Mouse (Mus musculus) midbrain, embryonic 12.5 days (tissue): ENCODE measurements around the gene Cep128. TPM values are rescaled to one million over a fixed set of nuclear protein-coding genes. Genes with fewer than 3 reads are reported as not detected.

Source experiments
- ATAC-seq: fragments of 200-750 bp; cut with Nextera tagmentation; 2 replicates; pipeline ENCODE4 v1.8.0; 2017; ENCODE audit warnings: low read depth, moderate TSS enrichment, moderate library complexity; ENCODE audit not compliant: low FRiP score
- H3K27ac ChIP-seq: fragments of 300-500 bp; sonication (generic); replicated peaks from 2 replicates; pipeline ENCODE4 v1.5.1; 2016; ENCODE audit warnings: mild to moderate bottlenecking
- H3K27me3 ChIP-seq: fragments of 300-500 bp; sonication (generic); 2 replicates; pipeline ENCODE4 v1.6.1; 2016; ENCODE audit warnings: mild to moderate bottlenecking
- H3K36me3 ChIP-seq: fragments of 300-500 bp; sonication (generic); 2 replicates; pipeline ENCODE4 v1.6.1; 2016
- H3K4me1 ChIP-seq: fragments of 300-500 bp; sonication (generic); 2 replicates; pipeline ENCODE4 v1.6.1; 2016
- H3K4me2 ChIP-seq: fragments of 300-500 bp; sonication (generic); replicated peaks from 2 replicates; pipeline ENCODE4 v1.6.1; 2016; ENCODE audit warnings: mild to moderate bottlenecking, moderate library complexity
- H3K4me3 ChIP-seq: fragments of 300-500 bp; sonication (generic); 2 replicates; pipeline ENCODE4 v1.5.1; 2016; ENCODE audit warnings: mild to moderate bottlenecking
- H3K9ac ChIP-seq: fragments of 300-500 bp; sonication (generic); replicated peaks from 2 replicates; pipeline ENCODE4 v1.6.1; 2016; ENCODE audit warnings: mild to moderate bottlenecking, moderate library complexity
- H3K9me3 ChIP-seq: fragments of 300-500 bp; sonication (generic); 2 replicates; pipeline ENCODE4 v1.6.1; 2016; ENCODE audit warnings: mild to moderate bottlenecking
- WGBS: fragments of 180-500 bp; shearing (Covaris S2); methylation state at CpG from one replicate; pipeline ENCODE4 v1.1.7; 2016; 5-methylcytosine and 5-hydroxymethylcytosine counted together
- polyA plus RNA-seq: library from polyadenylated mRNA; unstranded; fragments of >200 nt; fragmentation: Nextera tagmentation; extraction: Ambion mirVana; gene quantifications from 2 replicates; pipeline ENCODE4 v1.2.1, GENCODE M21; 2016

The Cep128 gene
- polyA plus RNA-seq: 8.5 and 10.1 TPM in 2 replicates

- Histone ChIP-seq H3K4me1 (peaks cover 4% of the 10 kb centered on the region; the same call in 1 of the 2 replicates), H3K4me2 (peak within 1 kb of the TSS; percentile 96), H3K36me3 (no peaks in the 10 kb centered on the region), H3K27me3 (no peaks in the 10 kb centered on the region), H3K4me3 (peak within 1 kb of the TSS; percentile 67), H3K9me3 (no peaks in the 10 kb centered on the region), H3K9ac (peak within 1 kb of the TSS; percentile 59; the same call in 1 of the 2 replicates), H3K27ac (no peak within 1 kb of the TSS)
- 1% methylated on average over 27 of the region's 27 CpGs for WGBS
- ATAC-seq: peak; percentile 100
These were observed at the start of gene Cep128, which contains the start of gene Tshr for GRCm38 (mm10) chr12:91384281-91385017. Cep128 (minus strand) TSS chr12:91384409. Tshr (plus strand) TSS chr12:91384563.

- no peak overlapping the region for H3K4me2 ChIP-seq
- H3K4me3 ChIP-seq: no peak overlapping the region
- WGBS: 51% methylated on average over 2 of the region's 2 CpGs
- peaks cover 4% of the 10 kb centered on the region; the same call in 1 of the 2 replicates for H3K27me3 ChIP-seq
- no peak overlapping the region for H3K27ac ChIP-seq
- H3K36me3 ChIP-seq: no peaks in the 10 kb centered on the region
- H3K4me1 ChIP-seq: no peaks in the 10 kb centered on the region
- no peaks in the 10 kb centered on the region for H3K9me3 ChIP-seq
- no peak overlapping the region for H3K9ac ChIP-seq
- no peak for ATAC-seq
These were observed 42.9 kb upstream of the Cep128 start for GRCm38 (mm10) chr12:91427129-91427528.

- no peaks in the 10 kb centered on the region for H3K4me1 ChIP-seq
- no peak overlapping the region for H3K9ac ChIP-seq
- H3K9me3 ChIP-seq: no peaks in the 10 kb centered on the region
- no peak overlapping the region for H3K4me2 ChIP-seq
- no peak overlapping the region for H3K27ac ChIP-seq
- WGBS: 34% methylated on average over 4 of the region's 4 CpGs
- peaks cover 6% of the 10 kb centered on the region; the same call in 1 of the 2 replicates for H3K27me3 ChIP-seq
- ATAC-seq: no peak
- H3K36me3 ChIP-seq: no peaks in the 10 kb centered on the region
- no peak overlapping the region for H3K4me3 ChIP-seq
These were observed 42.3 kb upstream of the Cep128 start for GRCm38 (mm10) chr12:91426499-91426898.

- 77% methylated on average over 11 of the region's 11 CpGs for WGBS
- H3K27ac ChIP-seq: no peak overlapping the region
These were observed 39.1 kb upstream of the Cep128 start for GRCm38 (mm10) chr12:91423125-91423820.

GRCm38 (mm10) chr12:91421272-91421671, 37.1 kb upstream of the Cep128 start:
- Histone ChIP-seq H3K27me3 (peaks cover 18% of the 10 kb centered on the region; the same call in 1 of the 2 replicates), H3K36me3 (no peaks in the 10 kb centered on the region), H3K27ac (no peak overlapping the region), H3K9ac (no peak overlapping the region), H3K4me1 (no peaks in the 10 kb centered on the region), H3K4me2 (no peak overlapping the region), H3K9me3 (no peaks in the 10 kb centered on the region), H3K4me3 (no peak overlapping the region)
- WGBS: 43% methylated on average over 9 of the region's 9 CpGs
- no peak for ATAC-seq

More at GRCm38 (mm10) chr12:91423125-91423820, 39.1 kb upstream of the Cep128 start:
- H3K4me2 ChIP-seq: no peak overlapping the region
- H3K36me3 ChIP-seq: no peaks in the 10 kb centered on the region
- peaks cover 12% of the 10 kb centered on the region; the same call in 1 of the 2 replicates for H3K27me3 ChIP-seq
- H3K9me3 ChIP-seq: no peaks in the 10 kb centered on the region
- H3K4me3 ChIP-seq: no peak overlapping the region
- no peak overlapping the region for H3K9ac ChIP-seq
- H3K4me1 ChIP-seq: no peaks in the 10 kb centered on the region
- no peak for ATAC-seq

GRCm38 (mm10) chr12:91418791-91419190, 34.6 kb upstream of the Cep128 start:
- no peak overlapping the region for H3K4me3 ChIP-seq
- peaks cover 19% of the 10 kb centered on the region; the same call in 1 of the 2 replicates for H3K27me3 ChIP-seq
- no peak overlapping the region for H3K27ac ChIP-seq
- no peaks in the 10 kb centered on the region for H3K4me1 ChIP-seq
- no peak overlapping the region for H3K9ac ChIP-seq
- no peaks in the 10 kb centered on the region for H3K9me3 ChIP-seq
- WGBS: 50% methylated on average over 7 of the region's 7 CpGs
- no peak overlapping the region for H3K4me2 ChIP-seq
- H3K36me3 ChIP-seq: no peaks in the 10 kb centered on the region
- no peak for ATAC-seq

- Histone ChIP-seq H3K9me3 (no peaks in the 10 kb centered on the region), H3K4me2 (no peak overlapping the region), H3K4me1 (peaks cover 9% of the 10 kb centered on the region; the same call in 1 of the 2 replicates), H3K36me3 (no peaks in the 10 kb centered on the region), H3K9ac (no peak overlapping the region), H3K27me3 (peaks cover 13% of the 10 kb centered on the region; the same call in 1 of the 2 replicates), H3K4me3 (no peak overlapping the region), H3K27ac (no peak overlapping the region)
- no peak for ATAC-seq
- WGBS: 94% methylated on average over 7 of the region's 7 CpGs
These were observed 32.6 kb upstream of the Cep128 start for GRCm38 (mm10) chr12:91416828-91417227.

- H3K27me3 ChIP-seq: peaks cover 13% of the 10 kb centered on the region; the same call in 1 of the 2 replicates
- no peak overlapping the region for H3K4me3 ChIP-seq
- peaks cover 9% of the 10 kb centered on the region; the same call in 1 of the 2 replicates for H3K4me1 ChIP-seq
- no peak for ATAC-seq
- H3K9ac ChIP-seq: no peak overlapping the region
- H3K36me3 ChIP-seq: no peaks in the 10 kb centered on the region
- H3K27ac ChIP-seq: no peak overlapping the region
- WGBS: 75% methylated on average over 6 of the region's 6 CpGs
- H3K9me3 ChIP-seq: no peaks in the 10 kb centered on the region
- no peak overlapping the region for H3K4me2 ChIP-seq
These were observed 30.9 kb upstream of the Cep128 start for GRCm38 (mm10) chr12:91415112-91415511.

- H3K4me3 ChIP-seq: no peak overlapping the region
- no peaks in the 10 kb centered on the region for H3K9me3 ChIP-seq
- no peak overlapping the region for H3K4me2 ChIP-seq
- 0 out of 2 replicates have a peak, but pooled peaks cover 7% of the 10 kb centered on the region for H3K27me3 ChIP-seq
- H3K27ac ChIP-seq: peak overlapping the region; percentile 15; the same call in 1 of the 2 replicates
- 38% methylated on average over 7 of the region's 7 CpGs for WGBS
- peaks cover 9% of the 10 kb centered on the region; the same call in 1 of the 2 replicates for H3K4me1 ChIP-seq
- H3K9ac ChIP-seq: no peak overlapping the region
- ATAC-seq: peak; percentile 63; the same call in 1 of the 2 replicates
- H3K36me3 ChIP-seq: no peaks in the 10 kb centered on the region
These were observed 28.4 kb upstream of the Cep128 start for GRCm38 (mm10) chr12:91412461-91413182.

GRCm38 (mm10) chr12:91410306-91410705, 26.1 kb upstream of the Cep128 start:
- Histone ChIP-seq H3K9me3 (no peaks in the 10 kb centered on the region), H3K4me2 (no peak overlapping the region), H3K4me1 (peaks cover 9% of the 10 kb centered on the region; the same call in 1 of the 2 replicates), H3K27me3 (no peaks in the 10 kb centered on the region), H3K27ac (no peak overlapping the region), H3K9ac (no peak overlapping the region), H3K4me3 (no peak overlapping the region), H3K36me3 (no peaks in the 10 kb centered on the region)
- WGBS: 90% methylated on average over 4 of the region's 4 CpGs
- ATAC-seq: no peak

GRCm38 (mm10) chr12:91401049-91401352, 16.8 kb upstream of the Cep128 start:
- 6% methylated on average over 12 of the region's 12 CpGs for WGBS
- Histone ChIP-seq H3K27ac (no peak overlapping the region), H3K36me3 (no peaks in the 10 kb centered on the region), H3K9ac (peak overlapping the region; percentile 53), H3K4me1 (peaks cover 5% of the 10 kb centered on the region; the same call in 1 of the 2 replicates), H3K4me3 (peak overlapping the region; percentile 51), H3K4me2 (peak overlapping the region; percentile 88), H3K9me3 (no peaks in the 10 kb centered on the region), H3K27me3 (peaks cover 39% of the 10 kb centered on the region)
- no peak; the same call in 1 of the 2 replicates for ATAC-seq
